Mouse (Mus musculus): ENCODE data around the gene Rbm12. TPM values are rescaled to one million over a fixed set of nuclear protein-coding genes. Genes with fewer than 3 reads are reported as not detected.
A peak's percentile ranks its signal among the peaks of the same experiment; 100 is the strongest.

Rbm12 gene
- polyA plus RNA-seq, 1 experiment from 2014 or later, result 26.2 TPM

DNA sequence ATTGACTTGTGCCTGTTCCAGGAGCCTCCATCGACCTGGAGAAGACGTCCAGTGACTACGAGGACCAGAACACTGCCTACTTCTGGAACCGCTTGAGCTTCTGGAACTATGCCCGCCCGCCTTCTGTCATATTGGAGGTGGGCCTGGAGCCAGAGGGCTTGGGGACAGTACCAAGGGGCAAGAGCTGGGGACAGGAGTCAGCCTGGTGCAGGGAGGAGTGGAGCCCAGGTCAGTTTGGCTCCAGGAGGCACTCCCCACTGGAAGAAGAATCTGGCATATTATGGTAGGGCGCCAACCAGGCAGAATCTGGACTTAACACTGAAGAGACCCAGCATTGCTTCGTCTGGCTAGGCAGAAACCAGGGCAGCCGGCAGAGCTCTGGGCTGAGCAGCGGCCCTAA lies 43.9 kb downstream of the Rbm12 start:
- WGBS, result 93% methylated on average over 10 of the region's 10 CpGs
- ATAC-seq, result no peak

DNA sequence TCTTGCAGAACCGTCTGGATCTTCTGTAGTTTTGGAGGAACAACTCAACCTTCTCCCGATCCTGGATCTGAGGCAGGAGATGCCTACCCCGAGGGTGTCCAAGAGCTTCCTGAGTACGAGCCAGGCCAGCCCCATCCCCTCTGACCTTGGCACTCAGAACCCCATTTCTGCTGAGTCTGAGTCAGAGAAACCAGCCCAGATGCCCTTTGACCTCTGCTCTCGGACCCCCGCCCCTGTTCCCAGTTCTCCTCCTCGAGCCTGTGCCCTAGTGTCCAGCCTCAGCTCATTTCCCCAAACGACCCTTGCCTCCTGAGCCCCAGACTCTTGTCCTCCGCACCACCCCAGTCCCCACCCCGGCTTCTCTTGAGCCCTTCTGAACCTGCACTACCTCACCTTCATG lies 45.7 kb downstream of the Rbm12 start:
- peaks cover 10% of the 10 kb centered on the region for H3K4me1 ChIP-seq (ENCODE audit: control insufficient read depth, insufficient read depth, low read length)
- no peak overlapping the region for H3K27ac ChIP-seq (ENCODE audit: low read length)
- ATAC-seq, result peak; percentile 30; the same call in 1 of the 2 replicates
- H3K4me2 ChIP-seq (ENCODE audit: low read length), result peak overlapping the region; percentile 97
- WGBS, result 33% methylated on average over 10 of the region's 10 CpGs
- H3K27me3 ChIP-seq (ENCODE audit: control insufficient read depth, insufficient read depth, low read depth, low read length), result no peaks in the 10 kb centered on the region
- peak overlapping the region; percentile 80 for H3K4me3 ChIP-seq (ENCODE audit: low read depth, low read length)
- H3K36me3 ChIP-seq (ENCODE audit: control insufficient read depth, insufficient read depth, low read length), result peaks cover 18% of the 10 kb centered on the region
- peak overlapping the region; percentile 85 for H3K9ac ChIP-seq (ENCODE audit: low read depth, low read length)
- no peaks in the 10 kb centered on the region for H3K9me3 ChIP-seq (replicated peaks; ENCODE audit: control insufficient read depth, low read length, poor library complexity, severe bottlenecking)

More for the DNA sequence above, 43.9 kb downstream of the Rbm12 start:
- Histone ChIP-seq H3K27me3 (ENCODE audit: control insufficient read depth, insufficient read depth, low read depth, low read length) (no peaks in the 10 kb centered on the region), H3K9me3 (replicated peaks; ENCODE audit: control insufficient read depth, low read length, poor library complexity, severe bottlenecking) (no peaks in the 10 kb centered on the region), H3K9ac (ENCODE audit: low read depth, low read length) (no peak overlapping the region), H3K4me3 (ENCODE audit: low read depth, low read length) (no peak overlapping the region), H3K27ac (ENCODE audit: low read length) (no peak overlapping the region), H3K36me3 (ENCODE audit: control insufficient read depth, insufficient read depth, low read length) (peaks cover 26% of the 10 kb centered on the region), H3K4me1 (ENCODE audit: control insufficient read depth, insufficient read depth, low read length) (peaks cover 10% of the 10 kb centered on the region), H3K4me2 (ENCODE audit: low read length) (no peak overlapping the region)

DNA sequence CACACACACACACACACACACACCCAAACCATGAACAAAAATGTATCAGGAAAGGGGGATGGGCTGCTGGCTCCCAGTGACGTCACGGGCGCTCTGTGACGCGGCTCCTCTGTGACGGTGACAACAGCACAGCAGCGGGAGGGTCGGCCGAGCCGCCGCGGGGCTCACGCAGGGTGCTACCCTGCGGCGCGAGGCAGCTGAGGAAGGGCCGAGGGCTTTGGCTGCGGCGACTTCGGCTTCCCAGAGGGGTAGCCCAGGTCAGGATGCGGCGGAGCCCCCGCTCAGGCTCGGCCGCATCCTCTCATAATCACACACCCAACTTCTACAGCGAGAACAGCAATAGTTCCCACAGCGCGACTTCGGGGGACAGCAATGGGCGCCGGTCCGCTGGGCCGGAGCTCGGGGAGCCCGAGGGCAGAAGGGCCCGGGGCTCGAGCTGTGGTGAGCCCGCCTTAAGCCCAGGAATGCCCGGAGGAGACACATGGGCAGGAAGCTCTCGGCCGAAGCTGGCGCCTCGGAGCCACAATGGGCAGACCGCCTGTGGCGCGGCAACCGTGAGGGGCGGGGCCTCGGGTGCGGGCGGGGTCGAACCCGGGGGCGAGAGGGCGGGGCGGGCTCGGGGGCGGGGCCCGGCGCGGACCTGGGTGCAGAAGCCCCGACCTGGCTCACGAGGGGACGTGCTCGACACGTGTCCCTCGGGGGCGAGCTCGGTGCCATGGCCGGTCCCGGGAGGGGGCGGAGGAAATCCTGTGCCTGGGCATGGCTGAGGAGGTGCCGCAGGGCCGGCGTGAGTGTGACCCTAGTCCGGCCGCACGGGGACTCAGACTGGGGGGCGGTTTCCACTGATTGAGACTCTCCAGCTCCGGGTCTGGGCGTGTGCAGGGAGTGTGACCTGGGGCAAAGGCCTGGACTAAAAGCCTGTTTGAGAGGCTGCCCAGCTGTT lies 46.4 kb downstream of the Rbm12 start, which contains the start of gene Spag4:
Gene Spag4, plus strand, starts transcription at position 77 of the 943 bp plus-strand sequence.
- Histone ChIP-seq H3K4me2 (ENCODE audit: low read length) (peak within 1 kb of the TSS; percentile 97), H3K9me3 (replicated peaks; ENCODE audit: control insufficient read depth, low read length, poor library complexity, severe bottlenecking) (no peaks in the 10 kb centered on the region), H3K9ac (ENCODE audit: low read depth, low read length) (peak within 1 kb of the TSS; percentile 85), H3K36me3 (ENCODE audit: control insufficient read depth, insufficient read depth, low read length) (peaks cover 15% of the 10 kb centered on the region), H3K4me3 (ENCODE audit: low read depth, low read length) (peak within 1 kb of the TSS; percentile 80), H3K4me1 (ENCODE audit: control insufficient read depth, insufficient read depth, low read length) (peaks cover 10% of the 10 kb centered on the region), H3K27ac (ENCODE audit: low read length) (peak within 1 kb of the TSS; percentile 83), H3K27me3 (ENCODE audit: control insufficient read depth, insufficient read depth, low read depth, low read length) (no peaks in the 10 kb centered on the region)
- peak; percentile 74 for ATAC-seq
- WGBS, result 0% methylated on average over 69 of the region's 81 CpGs

DNA sequence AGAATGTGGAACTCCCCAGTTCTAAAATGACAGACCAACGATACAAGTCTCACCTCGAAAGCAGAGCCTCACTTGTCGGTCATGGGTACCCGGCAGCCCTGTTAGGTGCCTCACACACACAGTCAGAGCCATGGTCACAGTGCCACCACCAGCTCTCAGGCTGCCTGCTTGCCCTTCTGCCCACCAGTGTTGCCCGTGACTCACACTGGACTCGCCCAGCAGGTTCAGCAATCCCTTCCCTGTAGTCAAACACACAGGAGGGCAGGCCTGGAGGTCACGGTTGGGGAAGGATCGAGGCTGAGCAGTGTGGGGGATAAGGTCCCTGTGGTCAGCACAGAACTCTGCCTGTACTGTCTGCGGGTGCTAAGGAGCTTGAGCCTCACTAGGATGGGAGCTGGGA lies 59.0 kb downstream of the Rbm12 start, which contains the start of gene Fer1l4:
Gene Fer1l4, minus strand, starts transcription at position 132 of the 400 bp plus-strand sequence.
- Histone ChIP-seq H3K36me3 (ENCODE audit: control insufficient read depth, insufficient read depth, low read length) (no peaks in the 10 kb centered on the region), H3K4me3 (ENCODE audit: low read depth, low read length) (no peak within 1 kb of the TSS), H3K27ac (ENCODE audit: low read length) (no peak within 1 kb of the TSS), H3K4me1 (ENCODE audit: control insufficient read depth, insufficient read depth, low read length) (no peaks in the 10 kb centered on the region), H3K9ac (ENCODE audit: low read depth, low read length) (no peak within 1 kb of the TSS), H3K4me2 (ENCODE audit: low read length) (no peak within 1 kb of the TSS), H3K27me3 (ENCODE audit: control insufficient read depth, insufficient read depth, low read depth, low read length) (no peaks in the 10 kb centered on the region), H3K9me3 (replicated peaks; ENCODE audit: control insufficient read depth, low read length, poor library complexity, severe bottlenecking) (no peaks in the 10 kb centered on the region)
- no peak for ATAC-seq
- 87% methylated on average over 9 of the region's 9 CpGs for WGBS

DNA sequence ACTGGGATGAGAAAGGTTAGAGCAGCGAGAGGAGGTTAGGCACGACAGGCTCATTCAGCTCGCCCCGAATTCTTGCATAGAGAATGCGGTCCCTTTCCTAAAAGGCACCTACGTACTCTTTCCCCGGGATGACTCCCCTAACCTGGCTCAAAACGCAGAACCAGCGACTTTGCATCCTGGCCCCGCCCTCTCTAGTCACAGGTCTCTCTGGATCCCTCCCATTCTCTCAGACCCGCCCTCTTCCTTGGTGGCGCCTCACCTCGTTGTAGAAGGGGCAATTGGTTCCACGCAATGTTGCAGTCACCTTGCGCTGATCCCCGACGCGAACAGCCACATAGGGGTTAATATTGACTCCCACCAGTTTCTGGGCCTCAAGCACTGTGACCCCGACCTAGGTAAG lies 63.8 kb downstream of the Rbm12 start:
- Histone ChIP-seq H3K9ac (ENCODE audit: low read depth, low read length) (no peak overlapping the region), H3K4me3 (ENCODE audit: low read depth, low read length) (no peak overlapping the region), H3K27ac (ENCODE audit: low read length) (no peak overlapping the region), H3K27me3 (ENCODE audit: control insufficient read depth, insufficient read depth, low read depth, low read length) (no peaks in the 10 kb centered on the region), H3K4me1 (ENCODE audit: control insufficient read depth, insufficient read depth, low read length) (no peaks in the 10 kb centered on the region), H3K4me2 (ENCODE audit: low read length) (peak overlapping the region; percentile 27; the same call in 1 of the 2 replicates), H3K9me3 (replicated peaks; ENCODE audit: control insufficient read depth, low read length, poor library complexity, severe bottlenecking) (no peaks in the 10 kb centered on the region), H3K36me3 (ENCODE audit: control insufficient read depth, insufficient read depth, low read length) (no peaks in the 10 kb centered on the region)
- 9% methylated on average over 19 of the region's 19 CpGs for WGBS
- ATAC-seq, result no peak

DNA sequence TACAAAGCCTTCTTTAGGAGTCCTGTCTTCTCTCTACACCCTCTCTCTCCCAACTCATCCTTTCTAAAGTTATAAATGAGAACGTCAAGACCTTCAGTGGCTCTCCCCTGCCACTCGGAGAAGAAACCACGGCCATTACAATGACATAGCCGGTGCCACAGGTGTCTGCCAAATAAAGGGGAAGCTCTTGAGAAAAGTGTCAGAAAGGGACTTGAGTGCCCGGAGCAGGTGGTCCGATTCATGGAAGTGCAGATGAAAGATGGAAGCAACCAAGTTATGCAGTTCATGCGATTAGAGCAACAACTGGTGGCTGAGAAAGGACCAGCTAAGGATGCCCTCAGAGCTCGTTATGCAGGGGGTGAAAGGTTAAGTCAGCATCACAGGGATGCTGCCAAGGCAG lies 68.9 kb downstream of the Rbm12 start:
- no peak overlapping the region for H3K27ac ChIP-seq (ENCODE audit: low read length)
- H3K9ac ChIP-seq (ENCODE audit: low read depth, low read length), result no peak overlapping the region
- no peak for ATAC-seq
- H3K27me3 ChIP-seq (ENCODE audit: control insufficient read depth, insufficient read depth, low read depth, low read length), result no peaks in the 10 kb centered on the region
- H3K4me2 ChIP-seq (ENCODE audit: low read length), result no peak overlapping the region
- no peak overlapping the region for H3K4me3 ChIP-seq (ENCODE audit: low read depth, low read length)
- no peaks in the 10 kb centered on the region for H3K9me3 ChIP-seq (replicated peaks; ENCODE audit: control insufficient read depth, low read length, poor library complexity, severe bottlenecking)
- no peaks in the 10 kb centered on the region for H3K4me1 ChIP-seq (ENCODE audit: control insufficient read depth, insufficient read depth, low read length)
- no peaks in the 10 kb centered on the region for H3K36me3 ChIP-seq (ENCODE audit: control insufficient read depth, insufficient read depth, low read length)
- WGBS, result 78% methylated on average over 8 of the region's 8 CpGs

Other genes starting within 250 kb of the Rbm12 start
- gene Uqcc1, start 181.7 kb downstream of the Rbm12 start, polyA plus RNA-seq (2015; fragmentation: Nextera tagmentation; extraction: Ambion mirVana), result 63.3 and 66.8 TPM in 2 replicates
- not detected in 2 replicates for gene Gm15557, start 171.2 kb downstream of the Rbm12 start, polyA plus RNA-seq (2015; fragmentation: Nextera tagmentation; extraction: Ambion mirVana)
- gene Gdf5, start 166.6 kb downstream of the Rbm12 start, polyA plus RNA-seq (2015; fragmentation: Nextera tagmentation; extraction: Ambion mirVana), result 0.95 and 1.8 TPM in 2 replicates
- gene Cep250, start 155.5 kb downstream of the Rbm12 start, polyA plus RNA-seq (2015; fragmentation: Nextera tagmentation; extraction: Ambion mirVana), result 13.3 and 13.7 TPM in 2 replicates
- 1.2 and 1.3 TPM in 2 replicates for gene 6430550D23Rik, start 104.0 kb downstream of the Rbm12 start, polyA plus RNA-seq (2015; fragmentation: Nextera tagmentation; extraction: Ambion mirVana)
- 407 and 448 TPM in 2 replicates for gene Ergic3, start 103.9 kb downstream of the Rbm12 start, polyA plus RNA-seq (2015; fragmentation: Nextera tagmentation; extraction: Ambion mirVana)
- 0.30 TPM in 1 of 2 replicates, not detected in the other for gene Fer1l4, start 59.0 kb downstream of the Rbm12 start, polyA plus RNA-seq (2015; fragmentation: Nextera tagmentation; extraction: Ambion mirVana)
- gene Spag4, start 46.8 kb downstream of the Rbm12 start, polyA plus RNA-seq (2015; fragmentation: Nextera tagmentation; extraction: Ambion mirVana), result 7.2 and 7.8 TPM in 2 replicates
- 23.2 and 25.8 TPM in 2 replicates for gene Cpne1, start within 50 bp of the Rbm12 start, polyA plus RNA-seq (2015; fragmentation: Nextera tagmentation; extraction: Ambion mirVana)
- 21.8 and 22.3 TPM in 2 replicates for gene Gm28036, start 15.1 kb upstream of the Rbm12 start, polyA plus RNA-seq (2015; fragmentation: Nextera tagmentation; extraction: Ambion mirVana)
- 381 and 383 TPM in 2 replicates for gene Romo1, start 32.1 kb upstream of the Rbm12 start, polyA plus RNA-seq (2015; fragmentation: Nextera tagmentation; extraction: Ambion mirVana)
- 35.3 and 37.6 TPM in 2 replicates for gene Nfs1, start 32.2 kb upstream of the Rbm12 start, polyA plus RNA-seq (2015; fragmentation: Nextera tagmentation; extraction: Ambion mirVana)
- 406 and 441 TPM in 2 replicates for gene Rbm39, start 68.3 kb upstream of the Rbm12 start, polyA plus RNA-seq (2015; fragmentation: Nextera tagmentation; extraction: Ambion mirVana)
- 132 and 136 TPM in 2 replicates for gene Phf20, start 84.5 kb upstream of the Rbm12 start, polyA plus RNA-seq (2015; fragmentation: Nextera tagmentation; extraction: Ambion mirVana)
- gene Cnbd2, start 200.3 kb upstream of the Rbm12 start, polyA plus RNA-seq (2015; fragmentation: Nextera tagmentation; extraction: Ambion mirVana), result 5.9 and 7.0 TPM in 2 replicates
- 79.3 and 82.1 TPM in 2 replicates for gene Scand1, start 200.7 kb upstream of the Rbm12 start, polyA plus RNA-seq (2015; fragmentation: Nextera tagmentation; extraction: Ambion mirVana)

All from midbrain, embryonic 16.5 days (tissue).